Mouse (Mus musculus): ENCODE data around the gene Saa1. TPM values are rescaled to one million over a fixed set of nuclear protein-coding genes. Genes with fewer than 3 reads are reported as not detected.
A peak's percentile ranks its signal among the peaks of the same experiment; 100 is the strongest.

Saa1 gene
- polyA plus RNA-seq, 1 experiment: not detected

DNA sequence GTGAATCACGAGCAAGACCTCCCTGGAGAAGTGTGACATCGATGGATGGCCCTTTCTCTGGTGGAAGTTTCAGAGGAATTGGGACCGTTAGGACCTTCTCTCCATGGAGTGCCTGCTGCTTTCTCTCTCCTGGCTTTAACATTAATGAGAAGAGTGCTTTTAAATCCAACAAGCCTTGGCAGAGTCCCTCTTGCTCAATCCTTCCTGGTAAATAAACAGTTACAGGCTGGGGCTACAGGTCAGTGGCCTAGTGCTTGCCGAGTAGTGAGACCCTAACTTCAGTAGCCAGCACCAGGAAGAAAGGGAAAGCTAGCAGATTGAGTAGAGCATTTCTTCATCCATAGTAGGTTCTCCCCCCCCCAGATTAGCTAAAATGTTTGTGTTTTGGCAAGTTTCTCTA lies 10.3 kb downstream of the Saa1 start, which contains the start of gene Saa4:
Gene Saa4, minus strand, starts transcription at position 146 of the 400 bp plus-strand sequence.
- Histone ChIP-seq H3K4me1 (ENCODE audit: control insufficient read depth, insufficient read depth, insufficient read length, low read length) (no peaks in the 10 kb centered on the region), H3K27ac (replicated peaks; ENCODE audit: low read depth, low read length) (no peak within 1 kb of the TSS), H3K4me3 (ENCODE audit: insufficient read depth, low read depth, low read length) (no peak within 1 kb of the TSS)

DNA sequence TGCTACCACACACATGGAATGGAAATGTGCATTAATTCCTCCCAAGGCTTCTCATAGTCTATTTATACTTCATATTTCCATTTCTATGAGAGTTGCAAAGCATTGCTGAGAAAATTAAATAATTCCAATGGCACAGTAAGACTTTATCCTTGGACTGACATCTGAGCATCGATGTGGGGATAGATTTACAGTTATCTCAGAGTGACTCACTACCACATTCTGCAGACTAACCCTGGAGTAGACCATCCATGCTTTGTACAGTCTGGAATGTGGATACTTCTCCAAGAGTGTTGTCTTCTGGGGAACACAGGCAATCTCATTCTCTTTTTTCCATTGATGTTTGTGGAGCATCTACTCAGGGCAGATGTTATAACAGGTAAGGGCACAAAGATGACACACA lies 15.2 kb downstream of the Saa1 start:
- Histone ChIP-seq H3K4me3 (ENCODE audit: insufficient read depth, low read depth, low read length) (no peak overlapping the region), H3K4me1 (ENCODE audit: control insufficient read depth, insufficient read depth, insufficient read length, low read length) (no peaks in the 10 kb centered on the region), H3K27ac (replicated peaks; ENCODE audit: low read depth, low read length) (no peak overlapping the region)

DNA sequence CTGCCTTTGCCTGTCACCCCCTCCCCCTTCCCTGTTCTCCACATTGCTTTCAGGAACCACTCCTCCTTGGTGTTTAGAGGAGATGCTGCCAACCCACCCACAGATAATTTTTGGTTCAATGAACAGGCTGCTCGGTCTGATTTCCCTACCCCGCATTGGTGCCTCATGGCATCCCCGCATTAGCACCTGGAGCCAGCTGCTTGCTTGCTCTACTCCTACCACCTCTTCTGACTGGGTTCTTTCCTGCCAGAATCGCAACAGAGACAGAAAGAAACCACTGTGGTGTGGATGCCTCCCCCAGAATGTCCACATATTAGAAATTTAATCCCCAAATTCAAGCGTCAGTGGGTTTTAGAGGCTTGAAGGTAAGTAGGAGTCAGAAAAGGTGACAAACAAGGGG lies 18.4 kb downstream of the Saa1 start:
- Histone ChIP-seq H3K27ac (replicated peaks; ENCODE audit: low read depth, low read length) (no peak overlapping the region), H3K4me3 (ENCODE audit: insufficient read depth, low read depth, low read length) (no peak overlapping the region), H3K4me1 (ENCODE audit: control insufficient read depth, insufficient read depth, insufficient read length, low read length) (no peaks in the 10 kb centered on the region; the same call in 1 of the 2 replicates)

DNA sequence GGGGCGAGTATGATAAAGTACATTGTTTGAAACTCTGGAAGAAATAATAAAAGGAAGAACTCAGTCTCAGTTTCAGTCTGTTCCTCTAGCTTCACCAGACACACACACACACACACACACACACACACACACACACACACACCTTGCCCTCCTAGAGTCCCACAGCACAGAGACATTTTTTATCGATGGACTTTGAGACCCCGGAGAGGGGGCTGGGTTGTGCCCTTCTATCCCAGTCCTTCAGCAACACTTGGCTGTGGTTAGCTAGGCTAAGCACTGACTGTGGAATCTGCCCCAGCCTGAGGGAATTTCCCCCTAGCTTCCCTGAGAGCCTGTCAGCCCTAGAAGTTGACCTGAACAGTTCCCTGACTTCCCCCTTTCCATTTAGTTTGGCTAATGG lies 18.9 kb downstream of the Saa1 start:
- no peak overlapping the region for H3K4me3 ChIP-seq (ENCODE audit: insufficient read depth, low read depth, low read length)
- no peak overlapping the region for H3K27ac ChIP-seq (replicated peaks; ENCODE audit: low read depth, low read length)
- H3K4me1 ChIP-seq (ENCODE audit: control insufficient read depth, insufficient read depth, insufficient read length, low read length): peaks cover 2% of the 10 kb centered on the region; the same call in 1 of the 2 replicates

DNA sequence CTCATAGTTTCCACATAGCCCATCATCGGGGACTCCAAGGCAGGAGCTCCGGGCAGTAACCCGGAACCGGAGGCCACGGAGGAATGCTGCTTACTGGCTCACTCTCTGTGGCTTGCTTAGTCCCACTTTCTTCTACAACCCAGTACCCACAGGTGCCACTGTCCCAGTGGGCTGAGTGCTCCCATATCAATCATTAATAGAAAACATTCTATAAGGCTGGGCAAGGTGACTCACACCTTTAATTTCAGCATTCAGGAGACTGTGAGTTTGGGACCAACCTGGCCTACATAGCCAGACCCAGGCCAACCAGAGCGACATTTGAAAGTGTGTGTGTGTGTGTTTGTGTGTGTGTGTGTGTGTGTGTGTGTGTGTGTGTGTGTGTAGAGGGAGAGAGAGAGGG lies 19.4 kb downstream of the Saa1 start:
- H3K27ac ChIP-seq (replicated peaks; ENCODE audit: low read depth, low read length): no peak overlapping the region
- peaks cover 2% of the 10 kb centered on the region; the same call in 1 of the 2 replicates for H3K4me1 ChIP-seq (ENCODE audit: control insufficient read depth, insufficient read depth, insufficient read length, low read length)
- no peak overlapping the region for H3K4me3 ChIP-seq (ENCODE audit: insufficient read depth, low read depth, low read length)

DNA sequence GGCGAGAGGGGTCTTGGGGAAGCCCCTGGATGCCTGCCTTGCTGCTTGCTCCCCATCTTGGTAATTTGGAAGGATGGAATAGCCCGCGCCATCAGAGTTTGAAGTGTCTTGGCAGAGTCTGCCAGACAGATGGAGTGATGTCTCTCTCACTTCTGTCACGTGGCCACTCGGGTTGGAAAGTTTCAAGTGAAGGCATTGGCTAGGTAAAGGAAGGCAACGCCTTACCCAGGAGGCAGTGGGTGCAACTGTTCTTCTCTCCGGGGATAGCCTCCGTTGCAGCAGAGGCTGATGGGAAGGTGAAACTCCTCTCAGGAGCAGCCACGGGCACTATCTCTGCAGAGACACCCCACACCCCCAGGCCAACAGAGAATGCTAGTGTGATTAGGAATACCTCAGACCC lies 22.3 kb downstream of the Saa1 start:
- Histone ChIP-seq H3K4me1 (ENCODE audit: control insufficient read depth, insufficient read depth, insufficient read length, low read length) (peaks cover 2% of the 10 kb centered on the region; the same call in 1 of the 2 replicates), H3K4me3 (ENCODE audit: insufficient read depth, low read depth, low read length) (no peak overlapping the region), H3K27ac (replicated peaks; ENCODE audit: low read depth, low read length) (no peak overlapping the region)

DNA sequence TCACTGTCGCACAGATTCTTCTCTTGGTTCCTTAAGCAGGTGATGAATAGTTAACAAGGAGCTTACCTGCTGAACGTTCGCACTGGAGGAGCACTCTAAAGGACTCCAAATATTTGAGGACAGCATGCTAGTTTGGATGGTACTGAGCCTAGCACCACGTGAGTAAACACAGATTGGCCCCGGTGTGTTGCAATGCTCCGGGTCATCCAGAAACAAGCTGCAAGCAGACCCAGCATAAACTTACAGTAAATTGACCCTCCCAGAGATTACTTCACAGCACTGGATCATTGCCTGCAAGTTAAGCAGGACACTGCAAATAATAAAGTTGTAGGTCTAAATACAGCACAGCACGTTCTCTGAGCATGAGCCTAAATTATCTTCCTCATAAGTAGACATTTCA lies 23.3 kb downstream of the Saa1 start:
- Histone ChIP-seq H3K4me3 (ENCODE audit: insufficient read depth, low read depth, low read length) (no peak overlapping the region), H3K4me1 (ENCODE audit: control insufficient read depth, insufficient read depth, insufficient read length, low read length) (peaks cover 2% of the 10 kb centered on the region; the same call in 1 of the 2 replicates), H3K27ac (replicated peaks; ENCODE audit: low read depth, low read length) (no peak overlapping the region)

DNA sequence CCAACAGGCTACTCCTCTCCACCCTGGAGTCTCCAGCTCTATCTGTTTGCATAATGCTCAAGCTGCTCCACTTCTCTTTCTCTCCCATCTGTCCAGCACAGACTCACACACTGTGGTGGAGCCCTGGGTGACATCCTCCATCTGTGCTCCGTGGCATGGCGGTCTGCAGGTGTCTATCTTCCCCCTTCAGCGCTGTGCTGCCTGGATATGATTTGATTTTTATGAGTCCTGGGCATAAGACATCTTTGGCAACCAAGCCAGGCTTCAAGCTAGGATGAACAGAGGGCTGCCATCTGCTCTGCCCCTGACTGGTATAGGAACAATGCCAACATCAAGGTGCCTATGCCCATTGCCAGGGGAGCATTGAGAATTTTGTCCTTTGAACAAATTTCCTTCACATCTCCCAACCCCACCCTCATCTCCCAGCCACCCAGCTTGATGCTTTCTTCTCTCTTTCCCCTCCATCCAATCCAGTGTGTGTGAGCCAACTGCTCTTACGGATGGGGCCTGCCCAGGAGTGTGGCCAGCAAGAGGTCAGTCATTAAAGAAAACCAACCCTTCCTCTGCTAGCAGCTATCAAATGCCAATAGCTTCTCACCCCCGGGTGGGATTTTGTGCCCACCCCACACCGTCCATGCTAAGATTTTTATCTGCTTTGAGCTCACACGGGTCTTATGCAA lies 24.0 kb downstream of the Saa1 start:
- no peak overlapping the region for H3K27ac ChIP-seq (replicated peaks; ENCODE audit: low read depth, low read length)
- no peak overlapping the region for H3K4me3 ChIP-seq (ENCODE audit: insufficient read depth, low read depth, low read length)
- peaks cover 2% of the 10 kb centered on the region; the same call in 1 of the 2 replicates for H3K4me1 ChIP-seq (ENCODE audit: control insufficient read depth, insufficient read depth, insufficient read length, low read length)

DNA sequence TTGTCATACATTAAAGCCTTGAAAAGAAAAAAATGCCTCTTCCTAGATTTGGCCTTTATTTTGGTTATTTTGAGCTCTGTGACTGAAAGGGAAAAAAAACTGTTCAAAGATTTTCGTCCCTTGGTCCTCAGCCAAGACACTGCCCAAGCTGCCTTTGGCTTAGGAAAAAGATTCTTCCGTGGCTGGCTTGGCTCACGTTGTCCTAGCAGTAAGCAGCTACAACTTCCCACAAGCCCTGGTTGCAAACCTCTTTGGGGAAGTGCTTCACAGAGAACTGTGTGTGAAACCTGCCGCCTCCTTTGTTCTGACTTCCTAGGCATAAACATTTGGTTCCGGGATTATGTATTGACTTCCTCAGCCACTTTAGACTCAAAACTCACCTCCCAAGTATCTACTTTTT lies 25.9 kb downstream of the Saa1 start:
- no peak overlapping the region for H3K4me3 ChIP-seq (ENCODE audit: insufficient read depth, low read depth, low read length)
- peaks cover 2% of the 10 kb centered on the region; the same call in 1 of the 2 replicates for H3K4me1 ChIP-seq (ENCODE audit: control insufficient read depth, insufficient read depth, insufficient read length, low read length)
- peak overlapping the region; percentile 26; the same call in 1 of the 2 replicates for H3K27ac ChIP-seq (replicated peaks; ENCODE audit: low read depth, low read length)

DNA sequence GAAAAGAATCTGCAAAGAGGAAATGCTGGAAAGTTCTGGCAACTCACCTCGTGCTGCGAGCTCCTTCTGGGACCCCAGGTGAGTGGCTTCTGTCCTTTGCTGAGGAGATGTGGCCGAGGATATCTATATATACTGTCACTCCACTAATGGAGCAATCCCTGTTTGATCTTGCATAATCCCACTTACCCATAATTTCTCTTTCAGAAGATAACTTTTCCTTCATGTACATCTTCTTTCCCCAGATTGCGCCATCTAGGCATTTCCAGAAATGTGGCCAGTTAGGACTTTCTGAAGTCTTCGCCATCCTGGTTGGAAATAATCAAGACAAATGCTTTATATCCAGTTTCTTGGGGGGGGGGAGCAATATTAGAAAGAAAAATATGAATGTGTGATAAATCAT lies 27.2 kb downstream of the Saa1 start, which contains the start of gene Saa3:
Gene Saa3, minus strand, starts transcription at position 101 of the 400 bp plus-strand sequence.
- H3K27ac ChIP-seq (replicated peaks; ENCODE audit: low read depth, low read length): no peak within 1 kb of the TSS
- peaks cover 2% of the 10 kb centered on the region; the same call in 1 of the 2 replicates for H3K4me1 ChIP-seq (ENCODE audit: control insufficient read depth, insufficient read depth, insufficient read length, low read length)

DNA sequence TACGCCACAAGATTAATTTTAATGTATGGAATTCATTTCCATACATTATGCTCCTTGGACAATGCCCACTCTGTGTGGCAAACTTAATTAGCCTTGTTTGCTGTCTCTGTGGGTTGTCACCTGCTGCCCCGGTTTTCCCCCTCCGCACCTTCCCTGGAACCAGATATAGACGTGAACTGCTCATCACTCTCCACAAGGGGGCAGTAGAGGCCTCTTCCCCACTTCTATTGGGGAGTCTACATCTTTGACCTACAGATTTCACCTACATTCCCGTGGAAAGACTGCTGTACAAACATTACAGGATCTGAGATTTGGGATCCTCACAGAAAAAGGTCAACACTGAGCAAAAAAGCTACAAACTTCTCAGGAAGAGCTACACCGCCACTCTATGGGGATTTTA lies 28.3 kb downstream of the Saa1 start:
- H3K4me1 ChIP-seq (ENCODE audit: control insufficient read depth, insufficient read depth, insufficient read length, low read length): peaks cover 2% of the 10 kb centered on the region; the same call in 1 of the 2 replicates
- H3K27ac ChIP-seq (replicated peaks; ENCODE audit: low read depth, low read length): no peak overlapping the region
- no peak overlapping the region for H3K4me3 ChIP-seq (ENCODE audit: insufficient read depth, low read depth, low read length)

More for the DNA sequence above, 27.2 kb downstream of the Saa1 start, which contains the start of gene Saa3:
- no peak within 1 kb of the TSS for H3K4me3 ChIP-seq (ENCODE audit: insufficient read depth, low read depth, low read length)

DNA sequence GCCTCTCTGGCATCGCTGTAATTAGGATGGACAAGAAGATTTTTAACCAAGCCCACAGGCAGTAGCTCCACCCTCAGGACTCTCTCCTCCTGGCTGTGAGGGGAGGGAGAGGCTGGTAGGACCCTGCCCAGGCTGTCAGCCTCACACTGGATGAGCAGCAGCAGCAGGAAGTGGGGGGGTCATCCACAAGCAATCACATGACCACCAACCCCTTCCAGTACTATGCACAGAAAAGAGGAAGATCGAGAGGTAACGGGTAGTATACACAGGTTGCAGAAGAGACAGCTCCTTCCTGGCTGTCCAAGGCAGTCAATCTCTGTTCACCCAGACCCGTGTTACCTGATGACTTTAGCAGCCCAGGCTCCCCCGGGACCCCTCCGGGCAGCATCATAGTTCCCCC lies 30.5 kb downstream of the Saa1 start:
- H3K27ac ChIP-seq (replicated peaks; ENCODE audit: low read depth, low read length): no peak overlapping the region
- H3K4me1 ChIP-seq (ENCODE audit: control insufficient read depth, insufficient read depth, insufficient read length, low read length): no peaks in the 10 kb centered on the region
- H3K4me3 ChIP-seq (ENCODE audit: insufficient read depth, low read depth, low read length): no peak overlapping the region

DNA sequence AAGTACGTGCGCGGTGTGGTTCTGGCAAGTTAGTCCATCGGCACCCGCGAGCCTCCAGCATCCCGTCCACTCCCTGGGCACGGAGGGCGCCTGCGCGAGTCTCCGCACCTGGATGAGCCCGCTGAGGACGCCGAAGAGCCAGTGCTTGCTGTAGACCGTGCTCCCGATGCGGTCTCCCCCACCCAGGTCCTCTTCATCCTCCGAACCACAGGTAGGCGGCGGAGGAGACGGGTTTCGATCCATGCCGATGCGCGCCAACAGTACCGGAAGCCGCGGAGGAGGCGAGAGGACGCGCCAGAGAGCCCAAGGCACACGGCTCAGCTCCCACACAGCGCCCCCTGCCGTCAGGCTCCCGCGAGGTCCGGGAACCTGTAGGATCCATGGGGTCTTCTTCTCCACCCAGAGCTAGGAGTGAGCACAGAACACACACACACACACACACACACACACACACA lies 32.4 kb downstream of the Saa1 start, which contains the start of gene Saal1:
Gene Saal1, minus strand, starts transcription at position 291 of the 455 bp plus-strand sequence.
- peak within 1 kb of the TSS; percentile 98 for H3K4me3 ChIP-seq (ENCODE audit: insufficient read depth, low read depth, low read length)
- H3K4me1 ChIP-seq (ENCODE audit: control insufficient read depth, insufficient read depth, insufficient read length, low read length): no peaks in the 10 kb centered on the region
- H3K27ac ChIP-seq (replicated peaks; ENCODE audit: low read depth, low read length): peak within 1 kb of the TSS; percentile 59; the same call in 1 of the 2 replicates

DNA sequence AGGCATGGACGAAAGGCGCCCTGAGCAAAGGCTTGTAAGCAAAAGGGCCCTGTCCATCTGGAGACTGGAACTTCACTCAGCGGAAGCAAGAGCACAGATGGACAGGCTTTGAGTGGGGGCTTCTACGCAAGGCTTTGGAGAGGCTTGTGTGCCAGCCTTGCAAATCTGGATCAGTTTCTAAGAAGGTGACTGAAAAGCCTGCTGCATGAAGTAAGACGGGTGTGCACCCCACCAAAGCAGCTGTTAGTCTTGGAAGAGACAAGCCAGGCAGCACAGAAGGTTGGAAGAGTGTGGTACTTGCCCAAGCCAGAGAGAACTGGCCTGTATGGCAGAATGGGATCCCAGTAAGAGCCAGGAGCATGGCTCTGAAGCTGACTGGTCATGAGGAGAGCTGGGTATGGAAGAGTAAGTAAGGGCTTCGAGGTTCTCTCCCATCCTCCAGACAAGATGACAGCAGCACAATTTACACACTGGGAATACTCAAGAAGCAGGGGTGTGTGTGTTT lies 42.2 kb downstream of the Saa1 start:
- Histone ChIP-seq H3K27ac (replicated peaks; ENCODE audit: low read depth, low read length) (no peak overlapping the region), H3K4me3 (ENCODE audit: insufficient read depth, low read depth, low read length) (no peak overlapping the region), H3K4me1 (ENCODE audit: control insufficient read depth, insufficient read depth, insufficient read length, low read length) (no peaks in the 10 kb centered on the region)

DNA sequence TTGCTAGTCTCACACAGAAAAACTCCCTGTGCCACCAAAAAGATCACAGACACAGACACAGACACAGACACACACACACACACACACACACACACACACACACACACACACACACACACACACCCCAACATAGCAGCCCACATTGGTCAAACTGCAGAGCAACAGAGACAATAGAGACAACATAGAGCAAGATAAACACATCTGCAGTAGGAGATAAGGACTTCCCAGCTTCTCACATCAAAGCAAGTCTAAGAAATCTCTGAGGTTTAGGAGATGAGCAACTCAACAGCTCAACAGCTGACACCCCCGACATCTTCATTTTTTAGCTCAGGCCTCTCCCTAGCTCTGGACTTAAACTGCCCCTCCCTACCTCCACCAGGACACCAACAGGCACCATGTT lies 46.0 kb downstream of the Saa1 start:
- H3K4me3 ChIP-seq (ENCODE audit: insufficient read depth, low read depth, low read length): no peak overlapping the region
- no peaks in the 10 kb centered on the region for H3K4me1 ChIP-seq (ENCODE audit: control insufficient read depth, insufficient read depth, insufficient read length, low read length)
- H3K27ac ChIP-seq (replicated peaks; ENCODE audit: low read depth, low read length): no peak overlapping the region
